Mouse (Mus musculus) layer of hippocampus, adult 2 months (tissue): ENCODE data around the gene Myom1. TPM values are rescaled to one million over a fixed set of nuclear protein-coding genes. Genes with fewer than 3 reads are reported as not detected.

Experiments
- DNase-seq, 2 experiments: peaks; one replicate each; pipeline ENCODE4 v3.0.0; 2022; ENCODE audit warnings: low spot score in 2 of 2
- H3K27ac ChIP-seq: fragments of 200-600 bp; 2 replicates; pipeline ENCODE4 v1.8.1; 2022
- H3K4me3 ChIP-seq: fragments of 200-600 bp; 2 replicates; pipeline ENCODE4 v1.8.1; 2022; ENCODE audit warnings: mild to moderate bottlenecking
- CTCF ChIP-seq: fragments of 200-600 bp; conservative IDR thresholded peaks from 2 replicates; pipeline ENCODE4 v1.8.1; 2022; ENCODE audit warnings: antibody characterized with exemption, mild to moderate bottlenecking, moderate library complexity
- total RNA-seq, 2 experiments: library from RNA; stranded (reverse); gene quantifications; 2 replicates each; pipeline ENCODE4 v1.2.3; 2021

Myom1 gene
- total RNA-seq, 2 experiments from 2014 or later = 2.2 to 2.8 TPM

DNA sequence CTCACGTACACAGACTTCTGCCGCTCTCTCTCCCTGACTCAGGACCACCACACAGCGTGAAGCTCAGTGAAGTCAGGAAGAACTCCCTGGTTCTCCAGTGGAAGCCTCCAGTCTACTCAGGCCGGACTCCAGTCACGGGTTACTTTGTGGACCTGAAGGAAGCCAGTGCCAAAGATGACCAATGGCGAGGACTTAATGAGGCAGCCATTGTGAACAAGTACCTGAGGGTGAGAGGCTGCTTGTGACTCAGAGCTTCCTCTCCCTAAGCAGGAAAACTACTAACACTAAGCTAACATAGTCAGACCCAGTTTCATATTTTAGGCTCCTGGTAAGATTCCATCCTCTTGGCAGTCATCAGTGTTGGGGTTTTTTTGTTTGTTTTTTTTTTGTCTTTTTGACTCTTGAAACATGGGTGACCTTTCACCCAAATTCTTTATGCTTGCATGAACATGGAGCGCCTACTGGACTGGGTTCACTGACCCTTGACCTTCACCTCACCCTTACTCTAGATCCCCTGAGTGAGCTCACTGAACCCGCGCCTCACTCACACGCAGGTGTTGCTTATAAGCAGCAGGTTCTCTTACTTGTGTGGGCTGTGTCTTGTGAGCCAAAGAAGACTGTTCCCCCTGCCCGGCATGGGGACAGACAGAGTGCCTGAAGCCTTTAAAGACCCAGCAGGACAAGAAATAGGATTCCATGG, 87.5 kb downstream of the Myom1 start:
- Histone ChIP-seq H3K4me3 (no peak overlapping the region), H3K27ac (no peak overlapping the region)
- no peak for TF ChIP-seq CTCF
- no peak for DNase-seq

DNA sequence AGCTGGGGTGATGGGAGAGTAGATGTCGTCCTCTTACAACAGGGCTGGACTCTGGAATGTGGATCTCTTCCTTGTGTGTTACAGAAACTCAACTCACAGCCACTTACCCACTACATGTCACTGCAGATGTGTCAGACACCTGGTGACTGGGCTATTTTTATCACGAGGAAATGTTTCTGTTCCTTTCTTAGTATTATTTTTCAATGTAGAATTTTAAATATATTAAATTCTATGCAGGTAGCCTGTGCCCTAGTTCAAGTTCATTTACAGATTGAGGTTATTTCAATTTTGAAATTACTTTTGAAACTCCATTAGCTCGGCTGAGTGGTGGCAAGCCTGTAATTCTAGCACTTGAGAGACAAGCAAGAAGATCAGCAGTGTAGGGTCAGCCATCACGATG, 88.6 kb downstream of the Myom1 start:
- no peak for TF ChIP-seq CTCF
- Histone ChIP-seq H3K27ac (no peak overlapping the region), H3K4me3 (no peak overlapping the region)
- DNase-seq = no peak

DNA sequence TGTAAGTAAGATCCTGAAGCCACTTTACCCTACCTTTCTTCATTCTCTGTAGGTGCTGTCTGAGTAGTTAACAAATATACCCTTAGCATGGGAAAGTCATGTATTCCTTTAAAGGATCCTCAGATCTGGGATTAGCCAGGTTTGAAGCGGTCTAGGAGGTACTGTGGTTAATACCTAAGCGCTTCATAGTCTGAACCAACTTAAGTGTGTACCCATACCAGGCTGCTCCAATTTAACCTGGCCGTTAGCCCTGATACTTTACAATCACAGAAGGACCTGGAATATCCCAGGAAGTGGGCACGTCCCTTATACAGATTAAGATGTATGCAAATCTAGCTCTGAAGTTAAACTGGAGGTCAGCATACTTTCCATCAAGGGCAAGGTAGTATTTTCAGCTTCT, 89.9 kb downstream of the Myom1 start:
- DNase-seq = no peak
- no peak for TF ChIP-seq CTCF
- Histone ChIP-seq H3K27ac (no peak overlapping the region), H3K4me3 (no peak overlapping the region)

DNA sequence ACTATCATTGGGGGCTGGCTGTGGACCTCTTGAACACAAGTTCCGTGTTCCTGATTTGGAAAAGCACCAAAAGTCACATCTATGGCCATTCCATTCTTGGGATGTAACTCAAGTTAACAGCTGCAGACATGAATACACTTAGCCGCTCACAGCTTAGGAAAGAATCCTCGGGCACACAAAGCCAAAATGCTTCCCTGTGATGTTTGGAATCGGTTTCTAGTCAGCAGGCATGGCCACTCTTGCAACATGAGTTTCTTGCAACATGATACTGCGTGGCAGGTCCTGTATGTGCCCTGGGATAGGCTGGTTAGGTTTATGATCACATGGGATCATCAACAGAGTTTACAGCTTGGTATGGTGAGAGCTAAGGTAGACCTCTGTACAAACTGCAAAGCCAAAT, 91.4 kb downstream of the Myom1 start:
- H3K27ac ChIP-seq = no peak overlapping the region

DNA sequence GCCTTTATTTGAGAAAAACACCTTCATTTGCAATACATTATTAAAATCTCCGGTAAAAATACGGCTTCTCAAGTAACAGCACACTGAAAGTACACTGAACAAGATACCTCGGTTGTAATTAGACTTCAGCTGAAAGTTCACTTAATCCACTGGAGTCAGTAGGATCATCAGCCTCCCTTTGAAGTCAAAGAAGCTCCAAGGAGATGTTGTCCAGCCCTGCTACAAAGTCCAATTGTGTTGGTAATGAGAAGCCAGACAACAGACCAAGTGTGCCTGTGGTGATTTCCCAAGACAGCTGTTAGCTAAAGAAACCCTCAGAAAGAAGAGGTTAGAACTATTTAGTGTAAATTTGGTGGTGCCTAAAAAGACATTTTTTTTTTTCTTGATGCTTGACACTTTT, 92.0 kb downstream of the Myom1 start:
- Histone ChIP-seq H3K4me3 (no peak overlapping the region), H3K27ac (no peak overlapping the region)
- DNase-seq = no peak
- TF ChIP-seq CTCF = no peak

More for the DNA sequence above, 91.4 kb downstream of the Myom1 start:
- DNase-seq = no peak
- H3K4me3 ChIP-seq = no peak overlapping the region
- TF ChIP-seq CTCF = no peak

DNA sequence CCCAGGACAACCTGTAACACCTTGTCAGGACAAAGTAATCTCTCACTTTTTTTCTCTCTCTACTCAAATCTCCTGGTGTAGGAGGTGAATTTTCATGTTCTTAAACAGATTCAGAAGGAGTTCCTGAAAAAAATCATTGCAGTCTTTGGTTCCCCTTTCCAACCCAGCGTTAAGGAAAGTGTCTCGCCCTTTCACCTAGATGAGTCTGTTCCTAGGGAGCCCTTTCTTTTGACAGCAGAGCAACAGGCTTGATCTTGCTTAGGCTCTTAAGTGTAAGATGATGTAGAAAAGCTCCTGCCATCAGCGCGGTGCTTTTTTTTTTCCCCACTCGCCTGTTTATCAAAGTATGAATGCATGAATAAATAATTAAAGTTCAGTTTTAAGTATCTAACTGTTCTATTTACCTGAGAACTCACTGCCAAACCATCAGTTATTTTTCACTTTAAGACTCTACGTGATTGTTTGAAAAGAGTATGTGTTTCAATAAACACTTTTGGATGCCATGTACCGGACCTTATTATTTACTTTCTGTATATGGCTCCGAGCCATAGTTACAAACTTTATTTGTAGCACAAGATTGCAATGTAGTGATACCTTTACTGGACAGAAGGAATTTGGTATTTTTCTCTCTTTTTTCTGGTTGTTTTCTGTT, 94.2 kb downstream of the Myom1 start:
- no peak for TF ChIP-seq CTCF
- no peak overlapping the region for H3K27ac ChIP-seq
- DNase-seq = no peak
- H3K4me3 ChIP-seq = no peak overlapping the region

DNA sequence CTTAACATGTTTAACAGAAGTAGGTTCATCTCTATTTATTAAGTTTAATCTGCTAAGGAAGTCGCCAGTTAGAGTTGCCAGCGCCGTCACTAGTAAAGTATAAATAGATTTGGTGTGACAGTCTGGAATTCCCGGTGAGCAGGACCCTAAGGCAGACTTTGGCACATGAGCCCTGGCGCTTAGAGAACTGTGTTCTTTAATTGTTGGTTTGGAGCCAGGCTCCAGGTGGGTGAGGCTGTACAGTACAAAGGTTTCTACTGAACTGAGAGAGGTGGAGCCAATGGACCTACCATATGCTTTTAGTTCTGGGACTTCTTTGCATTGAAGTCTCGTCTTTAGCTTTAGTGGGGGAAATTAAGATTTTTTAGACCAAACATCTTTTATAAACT, 94.8 kb downstream of the Myom1 start:
- no peak overlapping the region for H3K4me3 ChIP-seq
- DNase-seq = no peak
- no peak overlapping the region for H3K27ac ChIP-seq
- TF ChIP-seq CTCF = no peak

DNA sequence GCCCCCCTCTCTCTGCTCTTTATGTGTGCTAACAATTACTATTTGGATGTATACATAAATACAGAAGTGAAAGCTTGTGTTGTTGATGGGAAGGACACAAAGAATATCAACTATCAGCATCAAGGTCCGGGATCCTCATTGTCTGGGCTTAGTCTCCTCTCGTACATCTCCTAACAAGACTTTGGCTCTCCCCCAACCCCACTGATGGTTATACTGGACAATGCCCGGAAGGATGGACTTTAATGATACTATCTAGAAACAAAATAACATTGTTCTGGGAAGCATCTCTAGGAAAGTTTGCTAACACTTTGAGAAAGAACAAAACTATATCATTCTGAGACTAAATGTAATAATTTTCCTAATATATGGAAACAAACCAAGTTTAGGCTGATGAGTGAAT, 96.2 kb downstream of the Myom1 start:
- Histone ChIP-seq H3K4me3 (no peak overlapping the region), H3K27ac (no peak overlapping the region)
- TF ChIP-seq CTCF = no peak
- no peak for DNase-seq

DNA sequence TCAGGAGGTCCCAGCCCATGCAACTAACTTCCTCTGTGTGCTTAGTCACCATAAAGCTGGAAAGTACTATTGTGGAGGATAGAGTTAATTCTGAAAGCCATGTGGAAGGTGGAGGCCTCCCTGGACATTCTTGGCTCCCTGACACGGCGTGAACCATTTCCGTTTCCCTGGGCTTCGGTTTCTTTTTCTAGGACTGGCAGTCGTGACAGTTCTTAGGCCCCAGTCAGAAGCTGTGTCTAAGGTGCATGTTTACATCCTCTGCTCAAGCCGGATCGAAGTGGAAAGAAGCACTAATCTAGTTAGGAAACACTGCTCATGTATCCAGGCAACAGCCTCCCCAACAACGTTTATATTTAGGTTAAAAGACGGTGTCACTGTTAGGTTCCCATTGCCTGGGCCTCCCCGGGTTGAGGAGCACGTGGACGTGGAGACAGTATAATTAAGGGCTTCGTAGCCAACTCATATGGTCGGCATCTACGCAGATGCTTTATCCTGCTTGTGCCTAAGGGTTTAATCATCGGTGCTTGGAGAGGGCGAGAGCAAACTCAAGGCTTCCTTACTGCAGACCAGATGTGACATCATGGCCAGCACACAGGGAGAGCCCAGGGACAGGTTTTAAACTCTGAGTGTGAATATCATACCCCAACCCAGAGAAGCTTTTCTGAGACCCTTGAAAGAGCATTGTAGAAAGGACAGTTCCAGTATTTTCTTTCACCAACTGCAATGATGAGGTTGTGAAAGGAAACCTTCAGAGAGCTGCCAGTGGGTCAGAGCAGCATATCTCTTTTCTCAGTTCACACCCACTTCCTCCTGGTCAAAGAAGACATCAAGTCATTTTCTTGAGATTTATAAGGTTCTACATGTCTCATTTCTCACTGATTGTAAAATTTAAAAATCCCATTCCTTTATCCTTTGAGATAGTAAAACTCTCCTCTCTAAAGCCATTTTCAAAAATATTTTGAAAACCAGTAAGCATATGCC, 100.4 kb downstream of the Myom1 start:
- Histone ChIP-seq H3K4me3 (no peak overlapping the region), H3K27ac (peak overlapping the region; percentile 70)
- no peak for DNase-seq
- no peak for TF ChIP-seq CTCF

DNA sequence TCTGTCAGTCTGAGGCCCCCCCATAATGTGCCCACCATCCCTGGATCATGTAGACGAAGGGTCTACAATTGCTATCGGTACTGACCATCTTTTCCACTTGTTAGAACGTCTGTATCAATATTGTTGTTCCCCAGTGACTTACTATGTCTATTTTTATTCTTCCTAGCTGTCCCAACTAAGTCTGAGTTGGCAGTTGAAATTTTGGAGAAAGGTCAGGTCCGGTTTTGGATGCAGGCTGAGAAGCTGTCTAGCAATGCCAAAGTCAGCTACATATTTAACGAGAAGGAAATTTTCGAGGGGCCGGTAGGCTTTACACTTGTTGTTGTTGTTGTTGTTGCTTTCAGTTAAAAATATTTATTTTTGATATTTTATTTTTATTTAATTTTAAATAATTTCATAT, 102.9 kb downstream of the Myom1 start:
- Histone ChIP-seq H3K27ac (no peak overlapping the region), H3K4me3 (no peak overlapping the region)
- TF ChIP-seq CTCF = no peak
- DNase-seq = no peak

DNA sequence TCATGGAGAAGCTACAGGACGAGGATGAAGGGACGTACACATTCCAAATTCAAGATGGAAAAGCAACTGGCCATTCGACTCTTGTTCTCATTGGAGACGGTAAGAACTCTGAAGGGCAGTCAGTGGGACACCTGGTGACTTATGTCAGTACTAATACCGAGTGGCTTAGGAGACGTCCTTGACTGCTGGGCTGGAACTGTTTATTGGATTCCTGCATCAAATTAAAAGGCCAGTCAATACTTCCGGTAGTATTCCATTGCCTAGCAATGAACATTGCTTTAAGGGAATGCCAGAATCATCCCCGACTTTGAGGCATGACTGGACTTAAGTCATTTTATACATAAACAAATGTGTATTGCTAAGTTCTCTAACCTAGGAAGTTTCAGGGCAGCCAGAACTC, 103.8 kb downstream of the Myom1 start:
- no peak for TF ChIP-seq CTCF
- no peak overlapping the region for H3K27ac ChIP-seq
- no peak for DNase-seq
- no peak overlapping the region for H3K4me3 ChIP-seq

DNA sequence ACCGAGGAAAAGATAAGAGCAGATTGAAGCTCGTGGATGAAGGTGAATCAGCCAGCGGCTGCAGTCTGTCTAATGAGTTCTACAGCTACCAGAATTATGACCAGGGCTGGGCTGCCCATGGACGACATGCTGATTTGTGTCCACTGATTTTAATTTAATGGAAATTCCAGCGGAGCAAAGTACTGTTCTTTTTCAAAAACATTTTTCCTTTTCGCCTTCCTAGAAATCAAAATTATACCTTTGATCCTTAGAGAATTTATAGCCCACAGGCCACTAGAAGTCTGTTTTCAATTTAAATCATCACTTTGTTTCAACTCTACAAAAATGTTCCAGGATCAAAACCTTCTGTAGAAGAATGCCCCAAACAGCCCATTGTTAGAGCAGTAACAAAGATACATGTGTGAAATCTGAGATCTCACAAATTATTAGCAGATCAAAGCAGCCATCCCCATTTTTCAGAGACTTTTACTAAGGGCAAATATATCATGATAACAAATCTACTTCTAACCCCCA, 108.4 kb downstream of the Myom1 start:
- H3K27ac ChIP-seq = no peak overlapping the region
- TF ChIP-seq CTCF = no peak
- no peak overlapping the region for H3K4me3 ChIP-seq
- DNase-seq = no peak

DNA sequence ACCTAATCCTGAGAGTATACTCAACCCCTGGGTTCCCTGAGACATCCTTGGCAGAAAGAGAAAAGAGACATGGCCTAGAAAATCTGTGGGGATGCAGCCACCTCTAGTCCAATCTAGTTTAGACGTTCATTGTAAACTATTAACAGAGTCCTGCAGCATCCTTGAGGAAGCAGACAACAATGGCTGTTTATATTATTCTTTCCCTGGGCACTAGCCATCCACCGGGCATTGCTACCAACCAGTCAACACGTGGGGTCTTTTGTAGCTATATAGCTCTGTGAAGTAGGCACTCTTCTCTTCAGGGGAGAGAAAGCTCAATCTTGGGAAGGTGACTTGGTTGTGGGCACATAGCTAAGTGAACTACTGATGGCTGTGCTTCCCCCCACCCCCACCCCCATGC, 110.3 kb downstream of the Myom1 start:
- no peak overlapping the region for H3K4me3 ChIP-seq
- DNase-seq = no peak
- no peak overlapping the region for H3K27ac ChIP-seq
- TF ChIP-seq CTCF = no peak
